Mouse (Mus musculus): Measurements from ENCODE around the gene Cnr2.

DNA sequence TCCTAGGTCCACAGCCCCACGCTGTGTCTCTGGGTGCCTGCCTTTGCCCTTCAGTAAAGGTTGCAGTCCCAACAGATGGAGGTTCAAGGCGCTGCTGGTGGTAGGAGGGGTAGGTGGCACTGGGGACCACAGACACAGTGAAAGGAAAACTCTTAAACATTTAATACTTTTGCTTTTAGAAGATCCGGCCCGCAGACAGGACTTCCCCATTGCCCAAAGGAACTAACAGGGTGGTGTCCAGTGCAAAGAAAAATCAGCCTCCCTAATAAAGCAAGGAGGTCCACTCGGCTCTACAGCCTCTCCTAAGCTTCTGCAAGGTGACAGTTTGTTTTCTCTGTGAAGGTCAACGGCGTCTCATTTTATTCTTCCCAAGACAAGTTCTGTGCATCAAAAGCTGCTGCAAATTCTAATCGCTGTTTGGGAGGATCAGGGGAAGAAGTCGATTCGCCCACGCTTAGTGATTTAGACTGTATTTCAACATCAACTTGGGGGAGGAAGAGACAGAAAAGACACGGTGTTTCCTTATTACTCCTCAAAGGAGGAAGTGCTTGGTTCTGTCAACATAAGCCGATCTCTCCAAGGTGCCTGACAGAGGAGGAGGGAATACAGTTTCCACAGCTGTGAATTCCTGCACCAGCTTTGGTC is 23.6 kb downstream of the Cnr2 start:
- TF ChIP-seq CTCF (IDR thresholded peaks at IDR 0.05; ENCODE audit: low read depth, low read length) (no peak), POLR2A (IDR thresholded peaks at IDR 0.05; ENCODE audit: extremely low read depth, insufficient read depth, low read length) (no peak)

Data from liver, adult 2 months (tissue).